8 mouse cellular contexts compared by ENCODE assay signal in genomic region chr13:21160041-21160511, GRCm38 (mm10). TPM values are rescaled to one million over a fixed set of nuclear protein-coding genes. Genes with fewer than 3 reads are reported as not detected.
DNase-seq lines count a peak whose midpoint lies in the region; ATAC-seq and TF ChIP-seq lines count a peak whose summit lies in the region.

No protein-coding gene starts in this region.

- no peak for TF ChIP-seq CTCF in G1E (IDR thresholded peaks at IDR 0.05; ENCODE audit: low read depth, low read length)

- H3K36me3 ChIP-seq in kidney, embryonic 14.5 days (ENCODE audit: control insufficient read depth, insufficient read depth, low read length): no peaks in the 10 kb centered on the region
- no peaks in the 10 kb centered on the region for H3K36me3 ChIP-seq in G1E (replicated peaks)
- no peaks in the 10 kb centered on the region for H3K36me3 ChIP-seq in heart, embryonic 11.5 days (ENCODE audit: control insufficient read depth, insufficient read depth, low read length)
- H3K36me3 ChIP-seq in liver, embryonic 12.5 days: no peaks in the 10 kb centered on the region
- no peaks in the 10 kb centered on the region for H3K36me3 ChIP-seq in stomach, embryonic 15.5 days

- peak; percentile 16; the same call in 1 of the 2 replicates for ATAC-seq in kidney, embryonic 14.5 days (ENCODE audit: low FRiP score, low TSS enrichment)
- no peak for ATAC-seq in G1E (ENCODE audit: extremely low read depth, insufficient number of reproducible peaks, low FRiP score, poor library complexity, severe bottlenecking)
- ATAC-seq in heart, embryonic 11.5 days (replicated peaks; ENCODE audit: insufficient number of reproducible peaks, low FRiP score, low TSS enrichment): no peak; the same call in 1 of the 2 replicates
- ATAC-seq in liver, embryonic 12.5 days: no peak
- ATAC-seq in stomach, embryonic 15.5 days (ENCODE audit: insufficient read depth, low FRiP score, low read depth): no peak

- H3K9ac ChIP-seq in kidney, embryonic 14.5 days (ENCODE audit: low read depth, low read length): peak overlapping the region; percentile 59; the same call in 1 of the 2 replicates
- peak overlapping the region; percentile 72; the same call in 1 of the 2 replicates for H3K9ac ChIP-seq in heart, embryonic 11.5 days (ENCODE audit: low read depth, low read length)
- H3K9ac ChIP-seq in liver, embryonic 12.5 days: peak overlapping the region; percentile 64
- peak overlapping the region; percentile 32; the same call in 1 of the 2 replicates for H3K9ac ChIP-seq in stomach, embryonic 15.5 days

- WGBS in kidney, embryonic 14.5 days: under 1% methylated on average over 16 of the region's 16 CpGs
- WGBS in heart, embryonic 11.5 days (ENCODE audit: insufficient replicate concordance): under 1% methylated on average over 16 of the region's 16 CpGs
- WGBS in liver, embryonic 12.5 days (ENCODE audit: insufficient replicate concordance): 0% methylated on average over 16 of the region's 16 CpGs
- WGBS in stomach, embryonic 15.5 days: 1% methylated on average over 16 of the region's 16 CpGs

- H3K27ac ChIP-seq in kidney, embryonic 14.5 days (ENCODE audit: low read depth, low read length): no peak overlapping the region
- no peak overlapping the region for H3K27ac ChIP-seq in heart, embryonic 11.5 days (ENCODE audit: low read depth, low read length)
- no peak overlapping the region for H3K27ac ChIP-seq in liver, embryonic 12.5 days
- no peak overlapping the region for H3K27ac ChIP-seq in stomach, embryonic 15.5 days

- H3K4me3 ChIP-seq in kidney, embryonic 14.5 days (ENCODE audit: low read length): peak overlapping the region; percentile 70
- H3K4me3 ChIP-seq in G1E (ENCODE audit: low read depth, low read length): peak overlapping the region; percentile 66
- H3K4me3 ChIP-seq in heart, embryonic 11.5 days (ENCODE audit: low read depth, low read length): peak overlapping the region; percentile 65
- peak overlapping the region; percentile 67 for H3K4me3 ChIP-seq in liver, embryonic 12.5 days
- peak overlapping the region; percentile 65 for H3K4me3 ChIP-seq in stomach, embryonic 15.5 days (replicated peaks)

- H3K9me3 ChIP-seq in kidney, embryonic 14.5 days (ENCODE audit: control insufficient read depth, low read length): no peaks in the 10 kb centered on the region
- no peaks in the 10 kb centered on the region for H3K9me3 ChIP-seq in G1E (replicated peaks)
- no peaks in the 10 kb centered on the region for H3K9me3 ChIP-seq in heart, embryonic 11.5 days (replicated peaks; ENCODE audit: control insufficient read depth, low read length)
- no peaks in the 10 kb centered on the region for H3K9me3 ChIP-seq in liver, embryonic 12.5 days (replicated peaks)
- no peaks in the 10 kb centered on the region for H3K9me3 ChIP-seq in stomach, embryonic 15.5 days

- H3K4me1 ChIP-seq in kidney, embryonic 14.5 days (ENCODE audit: control insufficient read depth, insufficient read depth, low read length): 0 out of 2 replicates have a peak, but pooled peaks cover 4% of the 10 kb centered on the region
- H3K4me1 ChIP-seq in G1E (ENCODE audit: insufficient read depth, low read depth, low read length): peaks cover 43% of the 10 kb centered on the region
- no peaks in the 10 kb centered on the region for H3K4me1 ChIP-seq in heart, embryonic 11.5 days (ENCODE audit: control insufficient read depth, insufficient read depth, low read length)
- H3K4me1 ChIP-seq in liver, embryonic 12.5 days: peaks cover 37% of the 10 kb centered on the region
- H3K4me1 ChIP-seq in stomach, embryonic 15.5 days: peaks cover 9% of the 10 kb centered on the region; the same call in 1 of the 2 replicates

- DNase-seq in kidney, adult 9 months: no peak
- DNase-seq in G1E (ENCODE audit: low spot score): no peak
- DNase-seq in spleen, adult 18-20 months: no peak
- no peak for DNase-seq in layer of hippocampus, postnatal 25 days (ENCODE audit: extremely low spot score in 1 of 2, low spot score in 1 of 2)

- no peaks in the 10 kb centered on the region for H3K27me3 ChIP-seq in kidney, embryonic 14.5 days (ENCODE audit: control insufficient read depth, insufficient read depth, low read length)
- H3K27me3 ChIP-seq in G1E (ENCODE audit: insufficient read depth, low read length): peaks cover 33% of the 10 kb centered on the region
- no peaks in the 10 kb centered on the region for H3K27me3 ChIP-seq in heart, embryonic 11.5 days (ENCODE audit: control insufficient read depth, insufficient read depth, low read length)
- peaks cover 47% of the 10 kb centered on the region for H3K27me3 ChIP-seq in liver, embryonic 12.5 days (replicated peaks)
- H3K27me3 ChIP-seq in stomach, embryonic 15.5 days (replicated peaks): 0 out of 2 replicates have a peak, but pooled peaks cover 3% of the 10 kb centered on the region

- H3K4me2 ChIP-seq in kidney, embryonic 14.5 days (replicated peaks; ENCODE audit: low read depth, low read length): peak overlapping the region; percentile 95
- peak overlapping the region; percentile 96 for H3K4me2 ChIP-seq in heart, embryonic 11.5 days
- peak overlapping the region; percentile 87 for H3K4me2 ChIP-seq in liver, embryonic 12.5 days
- H3K4me2 ChIP-seq in stomach, embryonic 15.5 days: peak overlapping the region; percentile 89

RNA-seq across cellular contexts. Expression of gene Olfr1368, which starts 14.4 kb away (rescaled TPM):
- not detected in 2 replicates for polyA plus RNA-seq in kidney, embryonic 14.5 days (2014; fragmentation: Nextera tagmentation; extraction: Ambion mirVana)
- not detected in 2 replicates for total RNA-seq in G1E (2014; fragmentation: Nextera tagmentation)
- 0.11 TPM in 1 of 2 replicates, not detected in the other for total RNA-seq in G1E (2017)
- not detected in 2 replicates for polyA plus RNA-seq in G1E (2012)
- not detected in 2 replicates for polyA plus RNA-seq in heart, embryonic 11.5 days (2014; fragmentation: Nextera tagmentation; extraction: Ambion mirVana)
- polyA plus RNA-seq in liver, embryonic 12.5 days (2016; fragmentation: Nextera tagmentation; extraction: Ambion mirVana): not detected in 2 replicates
- polyA plus RNA-seq in stomach, embryonic 15.5 days (2015; fragmentation: Nextera tagmentation; extraction: Ambion mirVana): not detected in 2 replicates
- not detected for total RNA-seq in layer of hippocampus, postnatal 25 days (2021)

RNA-seq across cellular contexts. Expression of gene Trim27, which starts 19.2 kb away (rescaled TPM):
- polyA plus RNA-seq in kidney, embryonic 14.5 days (2014; fragmentation: Nextera tagmentation; extraction: Ambion mirVana): 145 and 164 TPM in 2 replicates
- total RNA-seq in G1E (2014; fragmentation: Nextera tagmentation) (91.5 and 93.2 TPM in 2 replicates), G1E (2017) (173 and 196 TPM in 2 replicates)
- 139 and 188 TPM in 2 replicates for polyA plus RNA-seq in G1E (2012)
- polyA plus RNA-seq in heart, embryonic 11.5 days (2014; fragmentation: Nextera tagmentation; extraction: Ambion mirVana): 94.9 and 102 TPM in 2 replicates
- 129 and 132 TPM in 2 replicates for polyA plus RNA-seq in liver, embryonic 12.5 days (2016; fragmentation: Nextera tagmentation; extraction: Ambion mirVana)
- polyA plus RNA-seq in stomach, embryonic 15.5 days (2015; fragmentation: Nextera tagmentation; extraction: Ambion mirVana): 132 and 143 TPM in 2 replicates
- 10 to 100 TPM; 37.8 to 42.2 TPM for total RNA-seq in layer of hippocampus, postnatal 25 days (2021)

RNA-seq across cellular contexts. Expression of gene Olfr263, which starts 30.6 kb away (rescaled TPM):
- polyA plus RNA-seq in kidney, embryonic 14.5 days (2014; fragmentation: Nextera tagmentation; extraction: Ambion mirVana): not detected in 2 replicates
- total RNA-seq in G1E (2014; fragmentation: Nextera tagmentation) (not detected in 2 replicates), G1E (2017) (0.11 TPM in 1 of 2 replicates, not detected in the other)
- not detected in 2 replicates for polyA plus RNA-seq in G1E (2012)
- not detected in 2 replicates for polyA plus RNA-seq in heart, embryonic 11.5 days (2014; fragmentation: Nextera tagmentation; extraction: Ambion mirVana)
- polyA plus RNA-seq in liver, embryonic 12.5 days (2016; fragmentation: Nextera tagmentation; extraction: Ambion mirVana): not detected in 2 replicates
- not detected in 2 replicates for polyA plus RNA-seq in stomach, embryonic 15.5 days (2015; fragmentation: Nextera tagmentation; extraction: Ambion mirVana)
- total RNA-seq in layer of hippocampus, postnatal 25 days (2021): not detected

RNA-seq across cellular contexts. Expression of gene Olfr1369-ps1, which starts 48.8 kb away (rescaled TPM):
- polyA plus RNA-seq in kidney, embryonic 14.5 days (2014; fragmentation: Nextera tagmentation; extraction: Ambion mirVana): 0.06 TPM in 1 of 2 replicates, not detected in the other
- total RNA-seq in G1E (2014; fragmentation: Nextera tagmentation): 0.23 TPM in 1 of 2 replicates, not detected in the other
- 0.06 TPM in 1 of 2 replicates, not detected in the other for total RNA-seq in G1E (2017)
- polyA plus RNA-seq in G1E (2012): not detected in 2 replicates
- 0.06 TPM in 1 of 2 replicates, not detected in the other for polyA plus RNA-seq in heart, embryonic 11.5 days (2014; fragmentation: Nextera tagmentation; extraction: Ambion mirVana)
- 0.10 TPM in 2 replicates for polyA plus RNA-seq in liver, embryonic 12.5 days (2016; fragmentation: Nextera tagmentation; extraction: Ambion mirVana)
- polyA plus RNA-seq in stomach, embryonic 15.5 days (2015; fragmentation: Nextera tagmentation; extraction: Ambion mirVana): not detected in 2 replicates
- total RNA-seq in layer of hippocampus, postnatal 25 days (2021): not detected
